24 mouse cellular contexts compared by ENCODE assay signal in the genomic region with DNA sequence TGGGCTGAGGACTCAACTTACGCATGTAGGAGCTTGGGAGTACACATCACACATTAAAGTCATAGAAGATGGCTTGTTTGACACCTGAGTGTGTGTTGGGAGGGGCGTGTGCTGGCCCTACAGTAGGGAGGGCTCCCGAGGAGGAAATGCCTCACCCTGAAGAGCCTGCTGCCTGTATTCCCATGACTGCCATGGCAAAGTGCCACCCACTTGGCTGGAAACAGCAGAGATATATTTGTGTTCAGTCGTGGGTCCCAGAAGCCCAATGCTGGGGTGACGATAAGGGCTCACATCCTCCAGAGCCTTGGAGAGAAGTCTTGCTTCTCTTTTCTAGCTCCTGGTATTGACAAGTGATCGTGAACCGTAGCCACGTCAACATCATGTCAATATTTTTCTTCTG.
DNase-seq lines count a peak whose midpoint lies in the region; ATAC-seq lines count a peak whose summit lies in the region.
"Had no signal": no experiment of that assay in that cellular context is flagged by ENCODE, and none has a peak within 500 bp of the region (broad histone marks: within the 10 kb centered on the region; RNA-seq: fewer than 3 reads in every experiment).

No protein-coding gene starts in this region.

- intact Hi-C loops in heart, postnatal 10 days (cut with DNase I) = loop anchor here (10.0 kb wide), 1 partner anchor 544 kb away; no protein-coding TSS in a partner anchor
- intact Hi-C loops in heart, postnatal 25 days (cut with DNase I) = loop anchor here (10.0 kb wide), 1 partner anchor 114 kb away; a partner anchor contains a TSS
- intact Hi-C loops in left cerebral cortex, postnatal 4 days (cut with DNase I) = loop anchor here (5.0 kb wide), 1 partner anchor 206 kb away; no protein-coding TSS in a partner anchor

- WGBS in heart, embryonic 16.5 days = 65% methylated on average over 8 of the region's 8 CpGs
- 72% methylated on average over 8 of the region's 8 CpGs for WGBS in heart, embryonic 12.5 days

- peak; percentile 49; the same call in 1 of the 2 replicates for ATAC-seq in heart, embryonic 16.5 days (replicated peaks; ENCODE audit: extremely low read depth, insufficient read depth, low FRiP score)
- no peak for ATAC-seq in heart, embryonic 12.5 days (ENCODE audit: insufficient number of reproducible peaks, low FRiP score)
- ATAC-seq: activated CD4-positive, CD25-positive, alpha-beta regulatory T cell, adult 4 months; CD4-positive, CD25-positive, alpha-beta regulatory T cell, adult 4 months; forebrain, embryonic 13.5 days; Patski had no signal

- DNase-seq in heart, adult 11 months = peak; percentile 85
- no peak for DNase-seq in heart, adult 8-10 months (ENCODE audit: low spot score)
- DNase-seq in heart, postnatal 10 days = peak; percentile 29 to 52
- DNase-seq in heart, postnatal 25 days (ENCODE audit: low spot score) = no peak
- DNase-seq in left cerebral cortex, postnatal 4 days = peak; percentile 28
- no peak for DNase-seq in left cerebral cortex, adult 8-10 months (ENCODE audit: low spot score in 2 of 2)
- DNase-seq: adrenal gland, adult 8-10 months; adrenal gland, postnatal 14 days; adrenal gland, postnatal 36 days; B cell, adult 2 months; cerebellum, adult 11-12 months; cerebellum, adult 2 months; cerebellum, adult 9-10 months; cerebellum, postnatal 25 days had no signal

- H3K4me1 ChIP-seq in heart, embryonic 16.5 days (ENCODE audit: control insufficient read depth, insufficient read depth, low read length) = peaks cover 3% of the 10 kb centered on the region
- no peaks in the 10 kb centered on the region for H3K4me1 ChIP-seq in heart, embryonic 12.5 days (replicated peaks)
- H3K4me1 ChIP-seq: embryonic facial prominence, embryonic 12.5 days had no signal

- H3K27ac ChIP-seq in heart, embryonic 16.5 days (ENCODE audit: low read length) = no peak overlapping the region
- no peak overlapping the region for H3K27ac ChIP-seq in heart, embryonic 12.5 days (ENCODE audit: poor library complexity, severe bottlenecking)
- H3K27ac ChIP-seq: embryonic facial prominence, embryonic 10.5 days; embryonic facial prominence, embryonic 12.5 days; forebrain, embryonic 13.5 days had no signal

- no peak overlapping the region for H3K4me3 ChIP-seq in heart, embryonic 16.5 days (ENCODE audit: low read length)
- no peak overlapping the region for H3K4me3 ChIP-seq in heart, embryonic 12.5 days
- H3K4me3 ChIP-seq: embryonic facial prominence, embryonic 10.5 days; embryonic facial prominence, embryonic 12.5 days; forebrain, embryonic 13.5 days had no signal

- no peaks in the 10 kb centered on the region for H3K27me3 ChIP-seq in heart, embryonic 16.5 days (ENCODE audit: control insufficient read depth, insufficient read depth, low read length)
- no peaks in the 10 kb centered on the region for H3K27me3 ChIP-seq in heart, embryonic 12.5 days (replicated peaks)
- H3K27me3 ChIP-seq: CH12.LX; embryonic facial prominence, embryonic 12.5 days; forebrain, embryonic 13.5 days; Patski had no signal

- H3K36me3 ChIP-seq in heart, embryonic 16.5 days (ENCODE audit: control insufficient read depth, insufficient read depth) = no peaks in the 10 kb centered on the region
- no peaks in the 10 kb centered on the region for H3K36me3 ChIP-seq in heart, embryonic 12.5 days
- H3K36me3 ChIP-seq: embryonic facial prominence, embryonic 10.5 days; embryonic facial prominence, embryonic 12.5 days; G1E had no signal

- no peak overlapping the region for H3K4me2 ChIP-seq in heart, embryonic 16.5 days (ENCODE audit: low read depth, low read length)
- no peak overlapping the region for H3K4me2 ChIP-seq in heart, embryonic 12.5 days
- H3K4me2 ChIP-seq: embryonic facial prominence, embryonic 12.5 days; forebrain, embryonic 13.5 days had no signal

- no peak overlapping the region for H3K9ac ChIP-seq in heart, embryonic 16.5 days (ENCODE audit: low read length)
- H3K9ac ChIP-seq in heart, embryonic 12.5 days = no peak overlapping the region
- H3K9ac ChIP-seq: embryonic facial prominence, embryonic 12.5 days; forebrain, embryonic 13.5 days had no signal

- H3K9me3 ChIP-seq in heart, embryonic 16.5 days (replicated peaks; ENCODE audit: control insufficient read depth, low read length) = no peaks in the 10 kb centered on the region
- no peaks in the 10 kb centered on the region for H3K9me3 ChIP-seq in heart, embryonic 12.5 days (replicated peaks)
- H3K9me3 ChIP-seq: embryonic facial prominence, embryonic 10.5 days; embryonic facial prominence, embryonic 12.5 days; forebrain, embryonic 13.5 days had no signal

Comparison
In these comparisons a context has a peak if more than half of its experiments do, and no peak if none do; other contexts are left out.
1. DNase-seq: peak in heart, adult 11 months (single experiment), heart, postnatal 10 days (2 of 2) and left cerebral cortex, postnatal 4 days (single experiment); none in heart, adult 8-10 months (single experiment), heart, postnatal 25 days (single experiment) and left cerebral cortex, adult 8-10 months (0 of 2).